Mouse (Mus musculus): ENCODE results near the gene Meiob.

Gene Meiob

GRCm38 (mm10) chr17:24803952-24804951, at the start of gene Meiob:
Meiob (plus strand) TSS chr17:24804289.
- no peak for DNase-seq (ENCODE audit: low spot score)

- no peak for DNase-seq (ENCODE audit: low spot score)
Observed at GRCm38 (mm10) chr17:24757394-24757793, 46.7 kb upstream of the Meiob start.

- DNase-seq (ENCODE audit: low spot score): no peak
Observed at GRCm38 (mm10) chr17:24761121-24761520, 43.0 kb upstream of the Meiob start.

GRCm38 (mm10) chr17:24765016-24765905, 38.8 kb upstream of the Meiob start:
- no peak for DNase-seq (ENCODE audit: low spot score)

- no peak for DNase-seq (ENCODE audit: low spot score)
Observed at GRCm38 (mm10) chr17:24766266-24766875, 37.7 kb upstream of the Meiob start.

GRCm38 (mm10) chr17:24769146-24769545, 34.9 kb upstream of the Meiob start:
- DNase-seq (ENCODE audit: low spot score): no peak

- DNase-seq (ENCODE audit: low spot score): no peak
Observed at GRCm38 (mm10) chr17:24773241-24773640, 30.8 kb upstream of the Meiob start.

- DNase-seq (ENCODE audit: low spot score): no peak
Observed at GRCm38 (mm10) chr17:24775173-24775572, 28.9 kb upstream of the Meiob start.

GRCm38 (mm10) chr17:24777073-24777472, 27.0 kb upstream of the Meiob start:
- DNase-seq (ENCODE audit: low spot score): no peak

GRCm38 (mm10) chr17:24780821-24781220, 23.3 kb upstream of the Meiob start:
- no peak for DNase-seq (ENCODE audit: low spot score)

GRCm38 (mm10) chr17:24792190-24792589, 11.9 kb upstream of the Meiob start:
- DNase-seq (ENCODE audit: low spot score): no peak

GRCm38 (mm10) chr17:24794791-24795190, 9.3 kb upstream of the Meiob start:
- no peak for DNase-seq (ENCODE audit: low spot score)

GRCm38 (mm10) chr17:24796969-24797368, 7.1 kb upstream of the Meiob start:
- no peak for DNase-seq (ENCODE audit: low spot score)

- DNase-seq (ENCODE audit: low spot score): no peak
Observed at GRCm38 (mm10) chr17:24798229-24798628, 5.9 kb upstream of the Meiob start.

- no peak for DNase-seq (ENCODE audit: low spot score)
Observed at GRCm38 (mm10) chr17:24799476-24799875, 4.6 kb upstream of the Meiob start.

GRCm38 (mm10) chr17:24800524-24800923, 3.6 kb upstream of the Meiob start:
- DNase-seq (ENCODE audit: low spot score): no peak

- DNase-seq (ENCODE audit: low spot score): no peak
Observed at GRCm38 (mm10) chr17:24811211-24811610, 7.1 kb downstream of the Meiob start.

- no peak for DNase-seq (ENCODE audit: low spot score)
Observed at GRCm38 (mm10) chr17:24812215-24812614, 8.1 kb downstream of the Meiob start.

- no peak for DNase-seq (ENCODE audit: low spot score)
Observed at GRCm38 (mm10) chr17:24815256-24815655, 11.2 kb downstream of the Meiob start.

GRCm38 (mm10) chr17:24817503-24817902, 13.4 kb downstream of the Meiob start:
- DNase-seq (ENCODE audit: low spot score): no peak

- no peak for DNase-seq (ENCODE audit: low spot score)
Observed at GRCm38 (mm10) chr17:24818172-24818571, 14.1 kb downstream of the Meiob start.

- no peak for DNase-seq (ENCODE audit: low spot score)
Observed at GRCm38 (mm10) chr17:24819469-24819868, 15.4 kb downstream of the Meiob start.
